Mouse (Mus musculus): ENCODE data around the gene Bicdl1.
A peak's percentile ranks its signal among the peaks of the same experiment; 100 is the strongest.

Bicdl1 gene

DNA sequence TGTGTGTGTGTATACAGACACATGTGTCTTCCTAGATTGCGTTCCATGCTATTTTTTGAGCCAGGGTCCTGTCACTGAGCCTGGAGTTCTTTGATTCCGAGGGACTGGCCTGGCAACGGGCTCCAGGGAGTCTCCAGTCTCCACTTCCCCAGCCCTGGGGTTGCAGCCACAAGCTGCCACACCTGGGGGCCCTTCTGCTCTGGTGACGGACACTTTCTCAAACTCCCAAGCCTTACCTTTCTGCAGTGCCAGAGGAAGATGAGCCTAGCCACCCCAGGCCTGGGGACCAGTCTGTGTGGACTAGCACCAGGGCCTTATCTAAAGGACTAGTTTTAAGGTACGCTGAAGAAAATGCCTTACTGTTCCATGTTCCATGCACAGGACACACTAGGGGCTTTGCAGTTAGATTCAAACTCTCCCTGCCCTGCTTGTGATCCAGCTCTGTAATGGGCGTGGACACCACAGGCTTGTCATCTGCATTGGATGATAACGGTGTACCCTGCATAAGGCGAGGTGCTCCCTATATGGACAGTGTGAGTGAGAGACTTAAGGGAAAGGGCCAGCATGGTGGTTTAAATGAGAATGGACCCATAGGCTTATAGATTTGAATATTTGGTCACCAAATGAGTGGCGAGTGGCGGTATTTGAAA is 105.1 kb downstream of the Bicdl1 start:
- DNase-seq (ENCODE audit: low spot score) = peak; percentile 9

DNA sequence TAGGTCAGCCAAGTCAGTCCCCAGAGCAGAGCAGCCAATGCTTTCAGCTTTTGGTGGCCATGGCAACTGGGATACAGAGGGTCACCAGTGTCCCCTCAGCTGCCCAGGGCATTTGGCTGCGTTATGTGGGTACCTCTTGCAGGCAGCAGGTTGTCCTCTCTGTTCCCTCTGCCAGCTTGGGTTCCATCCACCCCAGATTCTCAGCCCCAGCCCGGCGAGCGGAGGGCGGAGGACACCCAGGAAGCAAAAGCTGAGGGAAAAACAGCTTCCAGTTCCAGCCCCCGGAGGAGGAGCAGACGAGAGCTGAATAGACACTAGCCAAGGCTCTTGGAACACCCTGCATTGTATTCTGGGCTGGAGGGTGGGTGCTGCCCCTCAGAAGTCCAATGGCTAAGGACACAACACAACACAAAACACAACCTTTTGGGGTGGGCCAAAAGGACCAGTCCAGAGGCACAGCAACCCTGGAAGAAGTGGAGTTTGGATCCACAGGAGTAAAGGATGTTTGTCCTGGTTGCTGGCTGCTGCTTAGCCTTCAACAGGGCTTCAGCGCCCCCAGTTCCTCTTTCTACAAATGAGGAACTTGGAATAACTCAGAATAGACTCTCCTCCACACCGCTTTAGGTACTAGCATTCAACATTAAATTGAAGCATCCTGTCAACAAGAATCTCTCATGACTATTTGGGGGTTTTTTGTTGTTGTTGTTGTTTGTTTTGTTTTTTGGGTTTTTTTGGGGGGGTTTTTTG is 107.6 kb downstream of the Bicdl1 start:
- DNase-seq (ENCODE audit: low spot score) = no peak

- DNase-seq (ENCODE audit: low spot score) = no peak
These were observed 108.7 kb downstream of the Bicdl1 start for GRCm38 (mm10) chr5:115622686-115623085.

DNA sequence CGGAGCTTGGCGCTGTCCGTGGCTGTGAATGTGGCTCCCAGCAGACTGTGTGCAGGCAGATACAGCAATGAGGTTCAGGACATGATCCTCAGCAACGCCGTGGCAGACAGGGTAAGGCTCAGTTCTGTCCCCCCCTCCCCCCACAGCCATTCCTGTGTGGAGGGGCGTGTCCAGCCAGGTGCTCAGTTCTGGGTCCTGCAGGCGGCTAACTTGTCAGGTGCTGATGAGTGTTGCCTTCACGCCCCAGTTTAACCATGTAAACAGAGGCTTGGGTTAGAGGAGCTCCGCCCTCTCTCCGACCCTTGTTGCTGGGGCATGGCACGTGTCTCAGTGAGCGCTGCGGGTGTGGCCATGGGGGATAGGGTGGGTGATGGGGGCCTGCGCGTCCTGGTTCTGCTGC is 111.7 kb downstream of the Bicdl1 start:
- no peak for DNase-seq (ENCODE audit: low spot score)

DNA sequence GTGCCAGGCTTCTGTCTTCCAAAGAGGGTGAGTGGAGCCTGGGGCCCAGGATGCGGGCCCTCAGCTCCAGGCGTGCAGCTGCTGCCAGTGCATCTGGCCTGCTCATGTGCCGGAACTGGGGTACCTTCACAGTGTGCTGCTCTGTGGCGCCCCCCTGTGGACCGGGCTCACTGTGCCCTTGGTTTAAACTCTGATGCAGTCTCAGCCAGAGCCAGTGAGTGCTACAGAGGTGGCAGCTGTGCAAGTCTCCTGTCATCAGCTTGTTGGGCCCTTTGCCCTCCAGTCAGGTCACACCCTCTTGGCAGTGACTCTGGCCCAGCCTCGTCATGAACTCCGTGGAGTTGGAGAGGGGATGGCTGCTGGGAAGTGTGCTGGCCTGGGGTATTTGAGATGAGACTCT is 116.5 kb downstream of the Bicdl1 start:
- DNase-seq (ENCODE audit: low spot score) = no peak

GRCm38 (mm10) chr5:115613332-115613731 is 118.1 kb downstream of the Bicdl1 start:
- no peak for DNase-seq (ENCODE audit: low spot score)

- no peak for DNase-seq (ENCODE audit: low spot score)
These were observed 119.9 kb downstream of the Bicdl1 start for GRCm38 (mm10) chr5:115611566-115611965.

- DNase-seq (ENCODE audit: low spot score) = no peak
These were observed 127.9 kb downstream of the Bicdl1 start for GRCm38 (mm10) chr5:115603561-115603960.

Measured in yolk sac, embryonic 10.5 days (tissue).